Mouse (Mus musculus) layer of hippocampus, postnatal 10 days (tissue): ENCODE results near the gene Tenm4. TPM values are rescaled to one million over a fixed set of nuclear protein-coding genes. Genes with fewer than 3 reads are reported as not detected.
A peak's percentile ranks its signal among the peaks of the same experiment; 100 is the strongest.

Source experiments
- DNase-seq, 2 experiments: peaks; one replicate each; pipeline ENCODE4 v3.0.0; 2021; ENCODE audit warnings: low spot score in 2 of 2
- total RNA-seq, 2 experiments: library from RNA; stranded (reverse); gene quantifications; 2 replicates each; pipeline ENCODE4 v1.2.3; 2021

Gene Tenm4
- total RNA-seq, 2 experiments from 2014 or later = 130 to 149 TPM

DNA sequence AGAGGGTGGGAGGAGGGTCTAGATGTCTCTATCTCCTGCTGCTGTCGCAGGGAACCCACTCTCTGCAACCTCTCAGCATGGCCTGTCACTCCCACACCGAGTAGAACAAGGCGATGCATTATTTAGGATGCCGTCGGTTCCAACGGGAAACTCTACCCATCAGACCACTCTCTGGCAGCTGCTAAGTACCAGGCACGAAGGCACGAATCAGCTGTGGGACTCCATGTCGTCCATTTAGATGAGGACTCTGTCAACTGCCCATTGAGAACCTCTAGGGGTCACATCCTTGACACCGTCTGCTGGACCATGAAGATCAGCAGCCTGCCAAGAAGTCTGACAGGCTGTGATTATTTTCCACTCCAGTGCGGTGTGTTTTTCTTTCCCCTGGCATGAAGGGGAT lies 229.4 kb downstream of the Tenm4 start:
- DNase-seq = peak; percentile 45 to 48

DNA sequence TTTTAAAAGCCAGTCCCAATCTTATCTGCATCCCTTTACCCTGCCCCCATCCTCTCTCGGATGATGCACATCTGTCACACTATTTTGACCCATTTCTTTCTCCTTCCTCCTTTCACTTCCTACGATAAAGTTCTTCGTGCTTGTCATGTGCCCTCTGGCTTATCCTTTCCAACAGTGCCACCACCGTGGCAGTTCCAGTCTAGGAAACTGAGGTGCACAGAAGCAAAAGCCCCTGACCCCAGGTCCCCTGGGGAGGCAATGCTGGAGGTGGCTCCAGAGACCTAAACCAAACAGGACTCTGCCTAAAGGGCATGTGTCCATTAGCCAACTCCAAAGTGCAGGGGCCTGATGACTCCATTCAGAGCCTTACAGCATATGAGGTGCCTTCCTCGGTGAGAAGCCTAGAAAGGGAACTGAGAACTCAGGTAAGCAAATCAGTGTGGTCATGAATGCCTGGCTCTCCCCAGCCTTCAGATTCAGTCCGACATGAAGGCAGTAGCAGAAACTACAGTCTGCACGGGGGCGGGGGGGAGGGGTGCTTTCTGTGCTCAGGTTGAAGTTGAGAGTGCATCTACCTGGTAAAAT lies 235.7 kb downstream of the Tenm4 start:
- no peak for DNase-seq

DNA sequence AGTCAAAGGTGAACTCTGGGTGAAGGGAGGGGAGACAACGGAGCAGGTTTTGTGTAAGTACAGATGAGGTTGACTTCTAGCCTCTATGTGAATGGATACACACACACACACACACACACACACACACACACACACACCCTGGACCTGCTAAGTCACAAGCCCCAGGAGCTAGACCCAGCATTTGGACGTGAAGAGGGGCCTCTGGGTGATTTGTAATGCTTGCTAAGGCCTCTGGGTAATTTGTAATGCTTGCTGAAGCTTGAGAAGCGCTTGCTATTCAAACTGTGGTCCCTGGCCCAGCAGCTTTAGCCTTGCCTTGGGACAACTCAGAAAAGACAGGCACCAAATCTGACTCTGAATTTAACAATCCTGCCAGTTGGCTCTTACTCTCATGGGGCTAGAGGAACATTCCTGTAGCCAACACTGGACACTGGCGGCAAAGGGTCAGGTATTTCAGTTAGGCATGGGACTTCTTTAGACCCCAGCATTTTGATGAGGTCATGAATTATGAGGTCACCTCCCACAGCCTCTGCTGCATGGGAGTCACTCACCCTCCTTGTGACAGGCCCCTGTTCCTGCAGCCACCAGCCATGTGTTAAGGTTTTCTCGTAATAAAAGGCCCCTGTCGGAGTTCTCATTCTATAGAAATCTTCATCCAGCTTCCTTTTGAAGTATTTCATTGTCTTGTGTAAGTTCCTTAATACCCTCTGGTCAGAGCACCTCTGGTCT lies 237.3 kb downstream of the Tenm4 start:
- no peak for DNase-seq

DNA sequence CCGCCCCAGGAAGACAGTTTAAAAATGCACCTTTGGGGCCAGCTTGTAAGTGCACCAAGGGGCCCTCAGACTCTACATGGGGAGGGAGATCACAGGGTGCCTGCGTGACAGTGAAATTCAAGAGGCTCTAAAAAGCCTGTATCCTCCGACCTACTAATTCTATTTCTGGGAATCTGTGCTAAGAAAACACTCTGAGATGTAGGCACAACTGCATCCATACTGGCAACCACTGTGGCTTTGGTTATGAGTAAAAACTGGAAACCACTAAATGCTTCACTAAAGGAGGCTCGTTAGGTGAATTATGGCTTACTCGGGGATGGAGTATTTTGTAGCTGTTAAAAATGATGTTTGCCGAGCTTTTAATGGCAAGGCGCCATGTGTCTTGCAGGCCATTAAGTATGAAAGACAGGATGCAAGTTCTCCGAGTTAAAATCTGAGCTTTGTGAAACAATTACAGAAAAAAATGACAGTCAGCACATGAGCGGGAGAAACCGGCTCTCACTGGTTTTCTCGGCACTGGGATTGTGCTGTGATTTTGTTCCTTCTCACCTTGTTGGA lies 238.4 kb downstream of the Tenm4 start:
- DNase-seq = no peak

DNA sequence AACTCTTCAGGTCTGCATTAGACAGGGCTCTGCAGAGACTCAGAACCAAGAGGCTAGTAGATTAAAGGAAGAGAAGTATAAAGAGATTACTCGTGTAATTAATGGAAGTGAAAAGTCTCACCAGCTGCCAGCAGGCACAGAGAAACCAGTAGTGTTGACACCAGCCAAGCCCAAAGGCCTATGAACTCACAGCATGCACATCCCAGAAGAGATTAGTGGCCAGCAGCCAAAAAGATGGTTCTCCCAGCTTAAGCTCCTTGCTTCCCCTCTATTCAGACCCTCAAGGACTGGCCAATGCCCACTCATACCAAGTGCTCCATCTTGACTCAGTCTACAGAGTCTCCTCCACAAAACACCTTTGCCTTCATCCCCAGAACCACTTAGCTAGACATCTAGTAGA lies 242.8 kb downstream of the Tenm4 start:
- no peak for DNase-seq

GRCm38 (mm10) chr7:96414290-96415055 lies 243.4 kb downstream of the Tenm4 start:
- DNase-seq = no peak

- peak; percentile 58 to 71 for DNase-seq
Measured at GRCm38 (mm10) chr7:96417251-96418004, 246.4 kb downstream of the Tenm4 start.

DNA sequence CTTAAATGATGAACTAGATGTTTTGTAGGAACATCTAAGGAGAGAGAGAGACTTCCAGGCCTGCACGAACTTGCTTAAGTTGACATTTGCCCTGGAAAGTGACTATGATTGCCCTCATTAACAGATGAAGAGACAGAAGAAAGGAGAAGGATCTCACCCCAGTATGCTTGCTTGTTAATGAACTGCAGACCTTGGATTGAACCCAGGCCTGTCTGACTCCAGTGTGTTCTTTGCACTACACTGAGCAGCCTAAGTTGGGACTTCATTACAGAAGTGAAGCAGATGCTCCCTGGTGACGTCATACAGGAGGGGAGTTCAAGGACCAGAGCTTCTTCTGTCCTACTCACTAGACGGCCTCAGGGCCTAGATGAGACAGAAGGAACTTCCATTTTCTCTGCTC lies 247.1 kb downstream of the Tenm4 start:
- DNase-seq = no peak

- DNase-seq = no peak
Measured at GRCm38 (mm10) chr7:96420045-96420444, 249.0 kb downstream of the Tenm4 start.

DNA sequence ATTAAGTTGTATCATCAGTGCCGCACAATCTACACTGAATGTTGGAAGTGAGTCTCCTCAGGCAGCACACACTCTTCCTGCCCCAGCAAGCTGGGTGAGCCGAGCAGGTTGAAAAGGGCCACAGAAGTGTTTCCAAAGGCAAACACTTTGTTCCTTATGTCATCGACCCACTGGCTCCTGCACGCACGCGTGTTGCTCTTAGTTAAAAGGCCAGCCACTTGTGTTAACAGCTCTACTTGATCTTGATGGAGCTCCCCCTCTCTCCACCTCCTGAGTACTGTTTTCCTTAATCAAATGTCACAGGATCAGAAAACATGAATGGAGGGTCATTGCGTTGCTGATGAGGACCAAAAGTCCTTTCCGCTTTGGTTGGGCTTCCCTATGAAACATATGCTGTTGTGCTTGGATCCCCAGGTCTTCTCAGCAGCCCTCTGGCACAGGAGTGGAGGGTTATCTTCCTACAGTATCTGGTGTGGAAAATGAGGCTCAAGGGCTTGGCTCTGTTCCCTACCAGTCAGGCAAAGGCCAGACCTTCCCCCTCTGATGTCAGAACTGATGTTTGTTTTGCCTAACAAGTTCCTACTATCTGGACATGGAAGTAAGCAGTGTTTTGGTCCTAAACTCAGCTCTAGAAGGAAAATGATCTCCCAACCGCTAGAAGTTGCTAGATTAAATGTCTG lies 250.0 kb downstream of the Tenm4 start:
- DNase-seq = no peak

GRCm38 (mm10) chr7:96426954-96427353 lies 255.9 kb downstream of the Tenm4 start:
- DNase-seq = no peak

- DNase-seq = no peak
Measured at GRCm38 (mm10) chr7:96433307-96433706, 262.3 kb downstream of the Tenm4 start.

DNA sequence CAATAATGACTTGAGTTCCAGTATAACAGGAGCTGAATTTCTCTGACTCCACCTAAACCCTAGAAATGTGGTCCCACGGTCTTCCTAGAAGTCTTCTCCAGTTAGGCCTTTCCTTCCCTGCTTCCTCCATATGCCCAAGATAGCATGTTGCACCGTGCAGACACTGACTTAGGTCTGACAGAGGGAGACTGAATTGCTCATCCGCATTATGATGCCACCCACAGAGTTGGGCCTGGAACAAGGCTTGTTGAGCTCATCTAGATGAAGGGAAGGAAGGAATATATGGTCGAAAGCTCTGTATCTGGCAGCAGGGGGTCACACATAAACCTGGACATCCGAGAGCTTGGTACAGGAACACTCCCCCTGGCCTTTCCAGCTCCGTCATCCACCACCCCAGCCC lies 267.3 kb downstream of the Tenm4 start:
- DNase-seq = no peak

DNA sequence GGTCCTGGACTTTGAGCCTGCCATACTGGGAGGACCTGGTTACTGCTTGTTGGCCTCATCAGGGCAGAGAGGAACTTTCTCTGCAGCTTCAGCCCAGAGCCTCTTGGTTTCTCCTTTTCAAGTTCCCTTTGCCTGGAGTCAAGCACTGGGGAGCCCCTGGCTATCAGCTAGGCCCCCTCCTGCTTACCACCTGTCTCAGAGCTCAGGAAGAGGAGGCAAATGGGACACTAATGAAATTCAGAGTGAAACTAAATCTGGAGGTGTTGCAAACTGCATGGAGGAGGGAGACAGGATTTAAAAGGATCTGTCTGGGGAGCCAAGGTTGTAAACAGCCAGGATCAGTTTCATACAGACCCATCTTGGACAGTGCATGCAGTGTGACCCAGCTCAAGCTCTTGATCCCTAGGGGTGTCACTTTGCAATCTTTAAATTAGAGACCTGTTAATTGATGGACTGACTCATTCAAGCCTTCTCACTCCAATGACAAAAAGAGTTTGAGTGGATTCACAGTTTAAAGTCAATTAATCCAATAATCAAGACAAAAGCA lies 269.2 kb downstream of the Tenm4 start:
- DNase-seq = no peak

DNA sequence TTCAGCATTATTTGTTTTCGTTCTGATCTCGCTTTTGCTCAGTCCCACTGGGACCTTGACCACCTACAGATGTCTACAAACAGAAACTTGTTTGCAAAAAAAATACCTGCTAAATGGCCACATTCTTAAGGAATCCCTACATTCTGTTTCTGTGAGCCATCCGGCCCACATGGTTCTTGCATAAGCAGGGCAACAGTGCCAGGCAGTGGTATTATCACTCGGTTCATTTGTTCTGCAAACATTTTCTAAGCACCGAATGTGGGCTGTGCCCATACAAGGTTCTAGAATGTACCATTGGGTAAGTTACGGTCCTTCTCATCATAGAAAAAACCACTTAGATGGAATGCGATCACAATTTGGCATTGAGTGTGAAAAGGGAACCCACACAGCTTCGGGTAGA lies 274.7 kb downstream of the Tenm4 start:
- no peak for DNase-seq

GRCm38 (mm10) chr7:96447806-96448397 lies 276.9 kb downstream of the Tenm4 start:
- no peak for DNase-seq

DNA sequence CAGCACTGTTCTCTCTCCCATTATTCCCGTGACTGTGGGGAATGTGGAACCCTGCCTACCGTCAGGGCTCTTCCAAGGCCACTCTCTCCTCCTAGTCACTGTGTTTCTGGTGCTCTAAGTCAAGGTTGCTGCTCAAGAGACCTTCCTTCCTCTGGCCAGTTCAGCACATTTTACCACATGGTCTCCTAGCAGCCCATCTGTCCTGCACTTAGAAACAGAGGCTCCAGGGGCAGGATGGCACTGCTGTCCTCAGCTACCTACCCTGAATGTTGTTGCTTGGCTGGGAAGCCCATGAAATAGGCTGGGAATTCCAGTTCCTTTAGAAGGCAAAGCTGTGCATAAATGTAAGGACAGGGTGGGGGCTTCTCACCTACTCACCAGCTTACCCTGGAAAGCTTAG lies 284.9 kb downstream of the Tenm4 start:
- no peak for DNase-seq

DNA sequence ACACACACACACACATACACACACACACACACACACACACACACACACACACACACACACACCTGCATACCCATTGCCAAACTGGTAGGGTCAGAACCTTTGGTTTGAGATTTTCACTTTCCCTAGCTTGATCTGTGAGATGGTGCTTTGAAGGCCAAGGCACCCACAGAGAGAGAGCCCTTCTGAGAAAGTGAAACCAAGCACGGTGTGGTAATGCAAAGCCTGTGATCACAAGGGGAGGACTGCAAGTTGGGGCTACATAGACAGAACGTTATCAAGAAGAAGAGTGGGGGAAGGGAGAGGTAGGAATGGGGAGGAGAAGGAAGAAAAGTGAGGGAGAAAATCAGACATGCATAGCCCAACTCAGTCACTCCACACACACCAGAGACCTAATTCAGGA lies 285.6 kb downstream of the Tenm4 start:
- DNase-seq = no peak

- DNase-seq = no peak
Measured at GRCm38 (mm10) chr7:96457891-96458290, 286.8 kb downstream of the Tenm4 start.

DNA sequence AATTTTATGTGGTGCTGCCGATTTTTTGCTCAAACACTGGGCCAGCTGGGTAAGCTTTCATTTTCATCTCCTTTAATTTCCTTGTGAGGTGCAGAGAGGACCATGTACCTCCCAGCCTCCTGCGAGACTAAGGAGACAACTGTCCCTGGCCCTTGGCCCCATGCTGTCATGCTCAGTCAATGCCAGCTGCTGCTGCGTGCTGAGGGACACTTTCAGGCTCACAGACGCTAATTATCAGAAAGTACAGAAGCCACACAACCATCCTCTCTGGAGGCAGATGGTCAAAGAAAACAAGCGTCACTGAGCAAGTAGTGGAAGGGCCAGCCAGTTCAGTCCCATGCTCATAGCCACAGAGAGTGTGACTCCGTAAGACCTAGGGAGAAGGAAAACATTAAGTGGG lies 287.9 kb downstream of the Tenm4 start:
- DNase-seq = no peak
